Mouse (Mus musculus) spleen, postnatal 4 days (tissue): ENCODE results near the gene Gm10719.
"Not testable (repeated sequence)": the region's sequence is repeated elsewhere in the genome, so short reads cannot be mapped to it uniquely, and the experiment has no call there.

ENCODE experiments used
- DNase-seq, 2 experiments: peaks; one replicate each; pipeline ENCODE4 v3.0.0; 2022; ENCODE audit warnings: low spot score in 2 of 2

The Gm10719 gene

DNA sequence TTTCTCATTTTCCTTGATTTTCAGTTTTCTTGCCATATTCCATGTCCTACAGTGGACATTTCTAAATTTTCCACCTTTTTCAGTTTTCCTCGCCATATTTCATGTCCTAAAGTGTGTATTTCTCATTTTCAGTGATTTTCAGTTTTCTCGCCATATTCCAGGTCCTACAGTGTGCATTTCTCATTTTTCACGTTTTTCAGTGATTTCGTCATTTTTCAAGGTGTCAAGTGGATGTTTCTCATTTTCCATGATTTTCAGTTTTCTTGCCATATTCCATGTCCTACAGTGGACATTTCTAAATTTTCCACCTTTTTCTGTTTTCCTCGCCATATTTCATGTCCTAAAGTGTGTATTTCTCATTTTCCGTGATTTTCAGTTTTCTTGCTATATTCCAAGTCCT lies 8.4 kb downstream of the Gm10719 start:
- peak; percentile 94 to 99 for DNase-seq

DNA sequence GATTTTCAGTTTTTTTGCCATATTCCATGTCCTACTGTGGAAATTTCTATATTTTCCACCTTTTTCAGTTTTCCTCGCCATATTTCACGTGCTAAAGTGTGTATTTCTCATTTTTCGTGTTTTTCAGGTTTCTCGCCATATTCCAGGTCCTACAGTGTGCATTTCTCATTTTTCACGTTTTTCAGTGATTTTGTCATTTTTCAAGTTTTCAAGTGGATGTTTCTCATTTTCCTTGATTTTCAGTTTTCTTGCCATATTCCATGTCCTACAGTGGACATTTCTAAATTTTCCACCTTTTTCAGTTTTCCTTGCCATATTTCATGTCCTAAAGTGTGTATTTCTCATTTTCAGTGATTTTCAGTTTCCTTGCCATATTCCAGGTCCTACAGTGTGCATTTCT lies 8.9 kb downstream of the Gm10719 start:
- DNase-seq, result peak in 1 of 2 experiments; percentile 28

DNA sequence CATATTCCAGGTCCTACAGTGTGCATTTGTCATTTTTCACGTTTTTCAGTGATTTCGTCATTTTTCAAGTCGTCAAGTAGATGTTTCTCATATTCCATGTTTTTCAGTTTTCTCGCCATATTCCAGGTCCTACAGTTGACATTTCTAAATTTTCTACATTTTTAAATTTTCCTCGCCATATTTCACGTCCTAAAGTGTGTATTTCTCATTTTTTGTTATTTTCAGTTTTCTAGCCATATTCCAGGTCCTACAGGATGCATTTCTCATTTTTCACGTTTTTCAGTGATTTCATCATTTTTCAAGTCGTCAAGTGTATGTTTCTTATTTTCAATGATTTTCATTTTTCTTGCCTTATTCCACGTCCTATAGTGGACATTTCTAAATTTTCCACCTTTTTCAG lies 9.5 kb downstream of the Gm10719 start:
- peak in 1 of 2 experiments; percentile 51 for DNase-seq

DNA sequence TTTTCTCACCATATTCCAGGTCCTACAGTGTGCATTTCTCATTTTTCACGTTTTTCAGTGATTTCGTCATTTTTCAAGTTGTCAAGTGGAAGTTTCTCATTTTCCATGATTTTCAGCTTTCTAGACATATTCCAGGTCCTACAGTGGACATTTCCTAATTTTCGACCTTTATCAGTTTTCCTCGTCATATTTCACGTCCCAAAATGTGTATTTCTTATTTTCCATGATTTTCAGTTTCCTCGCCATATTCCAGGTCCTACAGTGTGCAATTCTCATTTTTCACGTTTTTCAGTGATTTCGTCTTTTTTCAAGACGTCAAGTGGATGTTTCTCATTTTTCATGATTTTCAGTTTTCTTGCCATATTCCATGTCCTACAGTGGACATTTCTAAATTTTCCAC lies 10.0 kb downstream of the Gm10719 start:
- peak in 1 of 2 experiments; percentile 22 for DNase-seq

DNA sequence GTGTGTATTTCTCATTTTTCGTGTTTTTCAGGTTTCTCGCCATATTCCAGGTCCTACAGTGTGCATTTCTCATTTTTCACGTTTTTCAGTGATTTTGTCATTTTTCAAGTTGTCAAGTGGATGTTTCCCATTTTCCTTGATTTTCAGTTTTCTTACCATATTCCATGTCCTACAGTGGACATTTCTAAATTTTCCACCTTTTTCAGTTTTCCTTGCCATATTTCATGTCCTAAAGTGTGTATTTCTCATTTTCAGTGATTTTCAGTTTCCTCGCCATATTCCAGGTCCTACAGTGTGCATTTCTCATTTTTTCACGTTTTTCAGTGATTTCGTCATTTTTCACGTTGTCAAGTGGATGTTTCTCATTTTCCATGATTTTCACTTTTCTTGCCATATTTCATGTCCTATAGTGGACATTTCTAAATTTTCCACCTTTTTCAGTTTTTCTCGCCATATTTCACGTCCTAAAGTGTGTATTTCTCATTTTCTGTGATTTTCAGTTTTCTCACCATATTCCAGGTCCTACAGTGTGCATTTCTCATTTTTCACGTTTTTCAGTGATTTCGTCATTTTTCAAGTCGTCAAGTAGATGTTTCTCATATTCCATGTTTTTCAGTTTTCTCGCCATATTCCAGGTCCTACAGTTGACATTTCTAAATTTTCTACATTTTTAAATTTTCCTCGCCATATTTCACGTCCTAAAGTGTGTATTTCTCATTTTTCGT lies 12.2 kb downstream of the Gm10719 start:
- peak; percentile 84 to 87 for DNase-seq

DNA sequence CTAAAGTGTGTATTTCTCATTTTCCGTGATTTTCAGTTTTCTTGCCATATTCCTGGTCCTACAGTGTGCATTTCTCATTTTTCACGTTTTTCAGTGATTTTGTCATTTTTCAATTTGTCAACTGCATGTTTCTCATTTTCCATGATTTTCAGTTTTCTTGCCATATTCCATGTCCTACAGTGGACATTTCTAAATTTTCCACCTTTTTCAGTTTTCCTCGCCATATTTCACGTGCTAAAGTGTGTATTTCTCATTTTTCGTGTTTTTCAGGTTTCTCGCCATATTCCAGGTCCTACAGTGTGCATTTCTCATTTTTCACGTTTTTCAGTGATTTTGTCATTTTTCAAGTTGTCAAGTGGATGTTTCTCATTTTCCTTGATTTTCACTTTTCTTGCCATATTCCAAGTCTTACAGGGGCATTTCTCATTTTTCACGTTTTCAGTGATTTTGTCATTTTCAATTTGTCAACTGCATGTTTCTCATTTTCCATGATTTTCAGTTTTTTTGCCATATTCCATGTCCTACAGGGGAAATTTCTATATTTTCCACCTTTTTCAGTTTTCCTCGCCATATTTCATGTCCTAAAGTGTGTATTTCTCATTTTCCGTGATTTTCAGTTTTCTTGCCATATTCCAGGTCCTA lies 13.6 kb downstream of the Gm10719 start:
- peak in 1 of 2 experiments; percentile 38 for DNase-seq

DNA sequence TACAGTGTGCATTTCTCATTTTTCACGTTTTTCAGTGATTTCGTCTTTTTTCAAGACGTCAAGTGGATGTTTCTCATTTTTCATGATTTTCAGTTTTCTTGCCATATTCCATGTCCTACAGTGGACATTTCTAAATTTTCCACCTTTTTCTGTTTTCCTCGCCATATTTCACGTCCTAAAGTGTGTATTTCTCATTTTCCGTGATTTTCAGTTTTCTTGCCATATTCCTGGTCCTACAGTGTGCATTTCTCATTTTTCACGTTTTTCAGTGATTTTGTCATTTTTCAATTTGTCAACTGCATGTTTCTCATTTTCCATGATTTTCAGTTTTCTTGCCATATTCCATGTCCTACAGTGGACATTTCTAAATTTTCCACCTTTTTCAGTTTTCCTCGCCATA lies 17.1 kb downstream of the Gm10719 start, which contains the start of gene Gm17535:
TSS of gene Gm17535 (plus strand) at position 301 of the 400 bp plus-strand sequence.
- DNase-seq, result not testable (repeated sequence)

DNA sequence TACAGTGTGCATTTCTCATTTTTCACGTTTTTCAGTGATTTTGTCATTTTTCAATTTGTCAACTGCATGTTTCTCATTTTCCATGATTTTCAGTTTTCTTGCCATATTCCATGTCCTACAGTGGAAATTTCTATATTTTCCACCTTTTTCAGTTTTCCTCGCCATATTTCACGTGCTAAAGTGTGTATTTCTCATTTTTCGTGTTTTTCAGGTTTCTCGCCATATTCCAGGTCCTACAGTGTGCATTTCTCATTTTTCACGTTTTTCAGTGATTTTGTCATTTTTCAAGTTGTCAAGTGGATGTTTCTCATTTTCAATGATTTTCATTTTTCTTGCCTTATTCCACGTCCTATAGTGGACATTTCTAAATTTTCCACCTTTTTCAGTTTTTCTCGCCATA lies 19.4 kb downstream of the Gm10719 start, which contains the start of gene Gm10715:
TSS of gene Gm10715 (plus strand) at position 301 of the 400 bp plus-strand sequence.
- DNase-seq, result not testable (repeated sequence)

DNA sequence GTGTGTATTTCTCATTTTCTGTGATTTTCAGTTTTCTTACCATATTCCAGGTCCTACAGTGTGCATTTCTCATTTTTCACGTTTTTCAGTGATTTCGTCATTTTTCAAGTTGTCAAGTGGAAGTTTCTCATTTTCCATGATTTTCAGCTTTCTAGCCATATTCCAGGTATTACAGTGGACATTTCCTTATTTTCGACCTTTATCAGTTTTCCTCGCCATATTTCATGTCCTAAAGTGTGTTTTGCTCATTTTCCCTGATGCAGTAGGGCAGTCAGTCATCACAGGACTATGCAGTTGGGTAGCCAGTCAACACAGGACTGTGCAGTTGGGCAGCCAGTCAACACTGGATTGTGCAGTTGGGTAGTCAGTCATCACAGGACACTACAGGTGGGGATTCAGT lies 21.0 kb downstream of the Gm10719 start:
- not testable (repeated sequence) for DNase-seq
